Mouse (Mus musculus) E14TG2a.4 (cell line): Measurements from ENCODE around the gene 1700123O20Rik.

Source experiments
- H3K27me3 ChIP-seq: 2 replicates; pipeline ENCODE4 v1.6.1; 2014; ENCODE audit warnings: low read length, control low read depth; ENCODE audit not compliant: insufficient read depth
- H3K36me3 ChIP-seq: 2 replicates; pipeline ENCODE4 v1.6.1; 2014; ENCODE audit warnings: low read length, control low read depth; ENCODE audit not compliant: insufficient read depth
- H3K4me1 ChIP-seq: replicated peaks from 2 replicates; pipeline ENCODE4 v1.6.1; 2014; ENCODE audit warnings: low read depth, low read length, control low read depth
- H3K4me3 ChIP-seq: replicated peaks from 2 replicates; pipeline ENCODE4 v1.5.1; 2014; ENCODE audit warnings: mild to moderate bottlenecking, low read length
- H3K9me3 ChIP-seq: 2 replicates; pipeline ENCODE4 v1.6.1; 2014; ENCODE audit warnings: low read length, control low read depth
- CTCF ChIP-seq: conservative IDR thresholded peaks from 2 replicates; pipeline ENCODE4 v1.5.1; 2014; ENCODE audit warnings: low read length
- NANOG ChIP-seq: IDR thresholded peaks from 2 replicates; pipeline ENCODE4 v1.6.1; 2014; ENCODE audit warnings: borderline replicate concordance, low read length, mixed read lengths
- POU5F1 ChIP-seq: IDR thresholded peaks from 2 replicates; pipeline ENCODE4 v1.6.1; 2014; ENCODE audit warnings: low read length, borderline replicate concordance

Gene 1700123O20Rik

GRCm38 (mm10) chr14:54686063-54686521 lies at the start of gene 1700123O20Rik:
1700123O20Rik (plus strand) TSS chr14:54686216.
- no peaks in the 10 kb centered on the region for H3K27me3 ChIP-seq
- TF ChIP-seq NANOG (no peak), POU5F1 (no peak), CTCF (no peak)
- H3K4me3 ChIP-seq = peak within 1 kb of the TSS; percentile 98
- no peaks in the 10 kb centered on the region for H3K9me3 ChIP-seq
- peaks cover 48% of the 10 kb centered on the region for H3K36me3 ChIP-seq
- peaks cover 28% of the 10 kb centered on the region for H3K4me1 ChIP-seq

GRCm38 (mm10) chr14:54636954-54637353 lies 49.1 kb upstream of the 1700123O20Rik start:
- Histone ChIP-seq H3K9me3 (no peaks in the 10 kb centered on the region), H3K4me1 (peaks cover 25% of the 10 kb centered on the region), H3K27me3 (peaks cover 40% of the 10 kb centered on the region), H3K4me3 (no peak overlapping the region), H3K36me3 (peaks cover 9% of the 10 kb centered on the region; the same call in 1 of the 2 replicates)
- TF ChIP-seq POU5F1 = no peak
- no peak for TF ChIP-seq NANOG
- peak; percentile 94 for TF ChIP-seq CTCF

- Histone ChIP-seq H3K36me3 (peaks cover 21% of the 10 kb centered on the region), H3K4me3 (no peak overlapping the region), H3K4me1 (peaks cover 38% of the 10 kb centered on the region), H3K27me3 (peaks cover 33% of the 10 kb centered on the region), H3K9me3 (no peaks in the 10 kb centered on the region)
- TF ChIP-seq POU5F1 (no peak), NANOG (no peak)
These were observed 47.8 kb upstream of the 1700123O20Rik start for GRCm38 (mm10) chr14:54638210-54638609.

- H3K4me1 ChIP-seq = peaks cover 53% of the 10 kb centered on the region
- H3K36me3 ChIP-seq = peaks cover 41% of the 10 kb centered on the region
- TF ChIP-seq POU5F1 = no peak
- no peak for TF ChIP-seq CTCF
- no peak for TF ChIP-seq NANOG
- peaks cover 30% of the 10 kb centered on the region for H3K27me3 ChIP-seq
- H3K9me3 ChIP-seq = no peaks in the 10 kb centered on the region
- no peak overlapping the region for H3K4me3 ChIP-seq
These were observed 45.9 kb upstream of the 1700123O20Rik start for GRCm38 (mm10) chr14:54640121-54640520.

- Histone ChIP-seq H3K9me3 (no peaks in the 10 kb centered on the region), H3K4me1 (peaks cover 58% of the 10 kb centered on the region), H3K36me3 (peaks cover 49% of the 10 kb centered on the region), H3K27me3 (peaks cover 30% of the 10 kb centered on the region), H3K4me3 (peak within 1 kb of the TSS; percentile 86)
- TF ChIP-seq CTCF (no peak), NANOG (no peak), POU5F1 (no peak)
These were observed 45.1 kb upstream of the 1700123O20Rik start, which contains the start of gene Gm17606 for GRCm38 (mm10) chr14:54640946-54641304. Gm17606 (plus strand) TSS chr14:54640952.

GRCm38 (mm10) chr14:54641305-54641969 lies 44.6 kb upstream of the 1700123O20Rik start, which contains the start of gene Cdh24:
Cdh24 (minus strand) TSS chr14:54641364.
- H3K36me3 ChIP-seq = peaks cover 54% of the 10 kb centered on the region
- peaks cover 58% of the 10 kb centered on the region for H3K4me1 ChIP-seq
- H3K9me3 ChIP-seq = no peaks in the 10 kb centered on the region

GRCm38 (mm10) chr14:54642224-54642944 lies 43.6 kb upstream of the 1700123O20Rik start:
- H3K36me3 ChIP-seq = peaks cover 63% of the 10 kb centered on the region
- peaks cover 30% of the 10 kb centered on the region for H3K27me3 ChIP-seq
- H3K4me1 ChIP-seq = peaks cover 63% of the 10 kb centered on the region
- no peaks in the 10 kb centered on the region for H3K9me3 ChIP-seq
- TF ChIP-seq CTCF (no peak), POU5F1 (no peak), NANOG (no peak)
- peak overlapping the region; percentile 86; the same call in 1 of the 2 replicates for H3K4me3 ChIP-seq

More at GRCm38 (mm10) chr14:54641305-54641969, 44.6 kb upstream of the 1700123O20Rik start, which contains the start of gene Cdh24:
- Histone ChIP-seq H3K4me3 (peak within 1 kb of the TSS; percentile 86), H3K27me3 (peaks cover 30% of the 10 kb centered on the region)
- peak; percentile 80 for TF ChIP-seq CTCF
- no peak for TF ChIP-seq NANOG

- Histone ChIP-seq H3K36me3 (peaks cover 69% of the 10 kb centered on the region), H3K4me3 (peak overlapping the region; percentile 5; the same call in 1 of the 2 replicates), H3K9me3 (no peaks in the 10 kb centered on the region), H3K27me3 (peaks cover 29% of the 10 kb centered on the region), H3K4me1 (peaks cover 68% of the 10 kb centered on the region)
- TF ChIP-seq NANOG (no peak), POU5F1 (no peak), CTCF (no peak)
These were observed 43.0 kb upstream of the 1700123O20Rik start for GRCm38 (mm10) chr14:54643011-54643410.
